Mouse (Mus musculus) ovary, postnatal 36 days (tissue): Measurements from ENCODE around the gene St7l.
"Not testable (repeated sequence)": the region's sequence is repeated elsewhere in the genome, so short reads cannot be mapped to it uniquely, and the experiment has no call there.

Source experiments
- DNase-seq: peaks from one replicate; pipeline ENCODE4 v3.0.0; 2022; ENCODE audit warnings: low spot score, mixed read lengths

Gene St7l

DNA sequence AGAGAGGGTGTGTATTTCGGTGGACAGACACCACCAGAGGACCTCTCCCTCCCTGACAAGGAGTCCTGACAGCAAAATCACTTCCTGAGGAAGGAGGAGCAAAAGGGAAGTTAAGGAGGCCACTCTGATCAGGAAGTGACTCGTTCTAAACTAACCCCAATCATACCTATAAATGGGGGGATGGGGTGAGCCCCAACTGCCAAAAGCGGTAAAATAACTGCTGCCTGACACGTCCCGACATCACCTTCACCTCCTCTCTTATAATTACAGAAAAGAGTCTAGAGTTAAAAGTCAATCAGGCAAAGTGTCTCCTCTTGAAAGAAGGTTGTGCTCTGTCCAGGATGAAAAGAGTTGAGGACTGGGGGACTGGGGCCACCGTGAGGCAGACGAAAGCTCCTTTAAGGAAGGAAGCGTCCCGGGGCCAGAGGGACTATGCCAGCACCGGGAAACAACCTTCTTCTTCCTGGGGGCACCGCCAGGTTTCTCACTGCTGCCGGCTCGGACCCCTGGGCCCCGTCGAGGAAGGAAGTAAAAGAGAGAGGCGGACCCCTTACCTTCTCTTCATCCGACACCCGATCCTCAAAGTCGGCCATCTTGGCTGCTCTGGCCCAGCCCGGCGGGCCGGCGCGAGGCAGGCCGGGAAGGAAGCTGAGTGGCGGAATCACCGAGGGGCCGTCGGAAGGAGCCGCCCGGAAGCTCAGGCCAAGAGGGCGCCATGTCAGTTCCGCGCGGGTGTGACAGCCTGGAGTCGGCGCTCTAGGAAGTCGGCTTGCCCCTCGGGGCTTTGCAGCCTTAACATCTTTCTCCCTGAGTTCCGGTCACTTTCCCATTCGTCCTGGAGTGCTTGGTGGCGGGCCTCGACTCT, at the start of gene St7l, which contains the start of gene Capza1:
Gene St7l (plus strand): TSS at position 220 of the 865 bp plus-strand sequence.
Gene Capza1 (minus strand): TSS at position 720 of the 865 bp plus-strand sequence.
- DNase-seq = peak; percentile 90

DNA sequence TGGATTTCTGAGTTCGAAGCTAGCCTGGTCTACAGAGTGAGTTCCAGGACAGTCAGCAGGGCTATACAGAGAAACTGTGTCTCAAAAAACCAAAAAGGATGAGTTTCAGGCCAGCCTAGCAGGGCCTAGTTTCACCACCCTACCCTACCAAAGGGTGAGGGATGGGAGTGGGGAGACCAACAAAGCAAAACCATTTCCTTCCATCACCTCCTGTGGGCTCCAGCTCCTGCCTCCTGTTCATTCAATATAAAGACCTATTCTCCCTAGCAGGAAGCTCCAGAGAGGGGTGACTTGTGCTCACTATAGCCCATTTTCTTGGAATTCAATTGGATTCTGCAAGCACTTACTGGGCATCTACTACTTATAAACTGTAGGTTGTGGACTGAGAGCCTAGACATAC, 49.1 kb upstream of the St7l start:
- no peak for DNase-seq

DNA sequence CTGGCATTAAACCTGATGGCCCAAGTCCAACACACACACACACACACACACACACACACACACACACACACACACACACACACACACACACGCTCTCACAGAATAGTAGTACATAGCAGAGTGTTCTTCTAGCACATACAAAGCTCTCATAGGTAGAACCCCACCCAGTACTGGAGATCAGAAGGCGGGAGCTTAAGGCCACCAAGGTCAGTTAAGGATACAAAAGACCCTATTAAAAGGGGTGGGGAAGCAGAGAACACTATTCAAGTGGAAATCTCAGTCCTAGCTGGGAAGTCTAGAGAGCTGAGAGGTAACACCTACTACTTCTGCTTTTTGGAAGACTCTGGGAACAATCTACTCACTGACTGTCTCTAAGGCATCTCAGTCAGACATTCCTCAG, 48.5 kb upstream of the St7l start:
- no peak for DNase-seq

DNA sequence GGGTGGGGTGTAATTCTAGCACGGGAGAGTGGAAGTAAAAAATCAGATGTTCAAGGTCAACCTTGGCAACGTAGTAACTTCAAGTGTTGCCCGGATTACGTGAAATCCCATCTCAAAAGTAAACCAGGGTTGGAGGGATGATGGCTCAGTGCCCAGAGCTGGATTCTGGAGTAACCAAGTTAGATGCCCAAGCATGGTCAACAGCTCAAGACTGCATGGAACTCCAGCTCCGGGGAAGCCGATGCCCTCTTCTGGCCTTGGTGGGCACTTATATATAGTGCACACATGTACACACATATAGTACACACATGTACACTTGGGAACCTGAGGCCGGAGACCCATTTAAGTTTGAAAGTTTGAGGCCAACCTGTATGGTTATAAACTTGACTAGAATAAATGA, 47.7 kb upstream of the St7l start:
- DNase-seq = no peak

GRCm38 (mm10) chr3:104817481-104817990, 46.3 kb upstream of the St7l start:
- peak; percentile 71 for DNase-seq

DNA sequence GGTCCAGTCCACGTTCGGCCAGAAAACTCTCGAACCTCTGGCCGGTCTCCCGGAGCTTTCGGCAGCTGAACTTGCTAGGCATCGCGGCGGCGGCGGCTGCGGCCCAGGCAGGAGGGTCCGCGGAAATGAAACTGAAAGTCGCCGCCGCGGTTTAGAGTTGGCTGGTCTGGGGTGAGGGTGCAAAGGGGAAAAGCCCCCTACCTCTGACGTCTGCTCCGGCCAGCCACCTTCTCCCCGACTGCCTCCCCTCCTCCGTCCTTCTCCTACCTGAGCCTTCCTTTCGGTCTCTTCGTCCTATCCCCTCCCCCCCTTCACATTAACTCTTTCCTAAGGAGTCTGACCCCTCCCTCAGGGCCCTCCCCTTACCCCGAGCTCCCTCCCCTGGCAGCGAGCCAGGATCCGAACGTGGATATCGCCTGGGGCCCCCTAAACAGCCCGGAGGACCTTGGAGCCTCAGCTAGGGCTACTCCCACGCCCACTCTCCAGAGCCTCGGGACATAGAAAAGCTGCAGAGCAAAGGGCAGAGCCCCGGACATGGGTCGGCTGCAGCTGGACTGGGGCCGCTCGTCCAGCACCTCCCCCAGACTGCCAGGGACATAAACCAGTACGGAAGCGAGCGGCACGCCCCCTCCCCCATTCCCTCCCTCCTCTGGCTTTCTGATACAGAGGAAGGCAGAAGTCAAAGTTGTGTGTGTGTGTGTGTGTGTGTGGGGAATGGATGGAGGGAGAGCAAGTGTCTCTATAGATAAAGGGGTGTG, 45.6 kb upstream of the St7l start, which contains the start of gene Mov10:
Gene Mov10 (minus strand): TSS at position 573 of the 758 bp plus-strand sequence.
- peak; percentile 86 for DNase-seq

GRCm38 (mm10) chr3:104818749-104819134, 45.1 kb upstream of the St7l start:
- no peak for DNase-seq

- DNase-seq = no peak
Observed at GRCm38 (mm10) chr3:104820426-104820825, 43.4 kb upstream of the St7l start.

DNA sequence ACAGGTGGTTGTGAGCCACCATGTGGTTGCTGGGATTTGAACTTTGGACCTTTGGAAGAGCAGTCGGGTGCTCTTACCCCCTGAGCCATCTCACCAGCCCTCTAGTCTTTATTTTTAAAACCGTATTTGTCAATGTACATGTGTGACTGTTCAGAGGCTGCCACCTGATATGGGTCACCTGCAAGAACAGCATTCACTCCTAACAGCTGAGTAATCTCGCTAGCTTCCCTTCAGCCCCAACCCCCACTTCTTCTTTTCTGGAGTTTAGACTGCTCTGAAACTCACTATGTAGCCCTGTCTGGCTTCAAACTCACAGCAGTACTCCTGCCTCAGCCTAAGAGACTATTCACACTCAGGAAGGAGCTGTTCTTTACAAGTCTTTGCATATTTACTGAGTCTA, 41.4 kb upstream of the St7l start:
- DNase-seq = no peak

- DNase-seq = no peak
Observed at GRCm38 (mm10) chr3:104835797-104836196, 28.0 kb upstream of the St7l start.

DNA sequence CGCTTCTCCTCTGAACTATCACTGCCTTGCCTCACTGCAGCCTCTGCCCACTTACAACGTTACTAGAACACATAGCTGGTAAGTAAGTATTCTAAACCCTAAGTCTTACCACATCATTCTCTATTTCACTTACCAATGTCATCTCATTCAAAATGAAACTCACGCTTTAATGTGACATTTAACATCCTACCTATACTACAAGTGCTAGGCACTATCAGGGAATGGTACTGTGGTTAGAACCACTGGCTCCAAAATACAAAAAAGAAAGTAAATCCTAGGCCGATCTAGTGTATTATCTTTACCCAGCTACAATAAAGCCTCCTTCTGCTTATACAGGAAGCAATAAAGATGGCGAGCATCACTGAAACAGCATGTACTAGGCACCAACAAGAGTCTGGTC, 22.8 kb upstream of the St7l start:
- no peak for DNase-seq

DNA sequence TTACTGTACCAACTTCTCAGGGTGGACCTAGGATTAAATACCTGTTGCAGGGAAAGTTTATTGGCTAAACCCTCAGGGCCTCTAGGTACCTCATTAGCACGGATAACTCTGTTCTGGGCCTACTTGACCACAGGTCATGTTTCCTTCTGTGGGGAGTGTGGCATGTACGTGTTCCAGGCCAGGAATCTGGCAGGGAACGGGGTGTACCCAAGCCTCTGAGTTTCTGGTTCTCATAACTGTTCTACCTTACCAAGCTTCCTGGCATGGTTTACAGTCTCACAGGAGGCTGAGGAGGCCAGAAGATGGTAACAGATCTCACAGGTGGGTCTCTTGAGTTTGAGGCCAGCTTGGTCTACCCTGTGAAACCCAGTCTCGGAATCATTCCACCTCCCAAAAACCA, 17.2 kb upstream of the St7l start:
- no peak for DNase-seq

GRCm38 (mm10) chr3:104854465-104854864, 9.3 kb upstream of the St7l start:
- DNase-seq = no peak

GRCm38 (mm10) chr3:104854866-104855265, 8.9 kb upstream of the St7l start:
- no peak for DNase-seq

- no peak for DNase-seq
Observed at GRCm38 (mm10) chr3:104856106-104856505, 7.7 kb upstream of the St7l start.

- no peak for DNase-seq
Observed at GRCm38 (mm10) chr3:104858560-104858959, 5.2 kb upstream of the St7l start.

DNA sequence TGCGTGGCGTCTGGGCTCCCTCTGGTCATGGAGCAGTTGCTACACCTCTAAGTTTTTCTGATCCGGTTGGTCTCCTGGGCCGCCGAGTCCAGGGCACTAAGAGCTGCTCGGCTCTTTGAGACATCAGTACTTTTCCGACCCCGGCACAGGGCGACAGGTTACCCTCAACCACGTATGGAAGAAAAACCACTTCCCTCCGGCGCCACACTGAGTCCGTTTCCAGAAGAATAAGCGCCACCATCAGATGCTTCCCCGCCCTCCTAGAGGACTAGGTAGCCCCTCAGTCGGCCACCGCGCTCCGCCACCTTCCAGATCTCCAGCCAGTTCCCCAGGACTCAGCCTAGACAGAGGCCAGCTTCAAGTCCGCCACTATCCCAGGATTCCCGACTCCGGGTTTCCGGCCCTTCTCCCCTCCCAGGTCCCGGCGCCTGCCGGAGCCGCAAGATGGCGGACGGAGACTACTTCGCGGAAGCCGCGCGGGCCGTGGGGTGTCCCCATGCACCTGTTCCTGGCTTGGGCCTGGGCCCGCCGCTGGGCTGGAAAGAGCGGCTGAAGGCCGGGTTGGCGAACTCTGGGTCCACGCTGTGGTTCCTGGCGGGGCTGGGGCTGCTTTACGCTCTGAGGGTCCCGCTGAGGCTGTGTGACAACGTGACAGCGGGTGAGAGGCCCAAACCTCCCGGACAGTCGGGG, 991 bp downstream of the St7l start:
- DNase-seq = peak; percentile 88

DNA sequence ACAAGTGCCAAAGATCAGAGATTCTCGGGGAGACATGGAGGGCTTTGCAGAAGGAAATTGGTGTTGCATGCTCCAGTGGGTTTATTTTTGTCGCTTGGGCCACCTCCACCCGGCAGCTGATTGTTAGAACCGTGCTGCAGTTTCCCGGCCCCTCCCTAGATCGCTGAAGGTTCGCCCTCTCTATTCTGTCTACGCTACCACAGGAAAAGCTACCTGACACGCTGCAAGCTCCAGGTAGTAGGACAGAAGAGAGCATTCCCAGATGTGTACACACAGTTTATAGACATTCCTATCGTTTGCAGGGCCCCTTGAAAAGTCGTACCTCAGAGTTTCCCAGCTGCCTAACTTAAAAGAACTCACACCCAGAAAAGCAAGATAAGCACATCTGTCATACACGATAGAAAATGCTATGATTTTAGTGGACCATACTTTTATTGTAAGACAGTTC, 1.6 kb downstream of the St7l start:
- no peak for DNase-seq

DNA sequence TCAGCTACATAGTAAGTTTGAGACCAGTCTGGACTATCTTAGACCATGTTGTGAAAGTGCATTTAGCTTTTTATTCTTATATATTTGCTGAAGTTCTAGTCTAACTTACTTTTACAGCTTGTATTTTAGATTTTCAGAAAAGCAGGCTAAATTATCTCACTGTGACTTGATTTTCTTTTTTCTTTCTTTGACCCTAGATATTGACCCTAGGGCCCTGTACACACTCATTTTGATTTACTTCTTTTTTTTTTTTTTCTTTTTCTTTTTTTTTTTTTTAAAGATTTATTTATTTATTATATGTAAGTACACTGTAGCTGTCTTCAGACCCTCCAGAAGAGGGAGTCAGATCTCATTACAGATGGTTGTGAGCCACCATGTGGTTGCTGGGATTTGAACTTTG, 2.9 kb downstream of the St7l start:
- DNase-seq = not testable (repeated sequence)

GRCm38 (mm10) chr3:104869611-104870010, 5.8 kb downstream of the St7l start:
- DNase-seq = no peak

DNA sequence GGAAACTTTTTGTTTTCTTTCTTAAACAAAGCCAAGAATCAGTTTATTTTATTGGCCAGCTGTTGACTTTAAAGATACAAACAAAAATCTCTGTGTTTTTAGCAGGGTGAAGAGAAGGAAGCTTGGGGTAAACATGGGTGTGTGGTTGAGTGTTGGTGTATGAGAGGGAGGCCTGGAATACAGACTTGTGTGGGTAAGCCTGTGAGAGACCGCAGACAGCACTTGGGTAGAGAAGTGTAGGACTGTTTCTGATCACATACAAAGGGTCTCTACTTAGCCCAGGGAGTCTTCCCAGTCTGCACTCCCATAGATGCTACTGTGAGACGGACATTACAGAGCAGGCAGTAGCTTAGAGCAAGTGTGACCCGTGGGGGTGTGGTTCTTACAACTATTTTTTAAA, 24.8 kb downstream of the St7l start:
- no peak for DNase-seq

GRCm38 (mm10) chr3:104896141-104896540, 32.3 kb downstream of the St7l start:
- DNase-seq = no peak
